Mouse (Mus musculus) embryo, embryonic 10.5 days (tissue): ENCODE results near the gene Adgrl1.

ENCODE experiments used
- DNase-seq: peaks from one replicate; pipeline ENCODE4 v3.0.0-alpha.2; 2015; ENCODE audit warnings: low spot score

The Adgrl1 gene

GRCm38 (mm10) chr8:83901566-83902485, 1.9 kb downstream of the Adgrl1 start:
- DNase-seq = peak; percentile 55

GRCm38 (mm10) chr8:83902961-83903666, 3.2 kb downstream of the Adgrl1 start:
- peak; percentile 78 for DNase-seq

GRCm38 (mm10) chr8:83908583-83908982, 8.7 kb downstream of the Adgrl1 start:
- DNase-seq = no peak

- no peak for DNase-seq
Observed at GRCm38 (mm10) chr8:83909311-83909710, 9.4 kb downstream of the Adgrl1 start.

- DNase-seq = no peak
Observed at GRCm38 (mm10) chr8:83911809-83912731, 12.2 kb downstream of the Adgrl1 start.

GRCm38 (mm10) chr8:83914232-83914631, 14.3 kb downstream of the Adgrl1 start:
- no peak for DNase-seq

- no peak for DNase-seq
Observed at GRCm38 (mm10) chr8:83914860-83915259, 15.0 kb downstream of the Adgrl1 start.

- no peak for DNase-seq
Observed at GRCm38 (mm10) chr8:83916015-83916414, 16.1 kb downstream of the Adgrl1 start.

- DNase-seq = no peak
Observed at GRCm38 (mm10) chr8:83917566-83917965, 17.7 kb downstream of the Adgrl1 start.

- DNase-seq = peak; percentile 91
Observed at GRCm38 (mm10) chr8:83921558-83921957, 21.7 kb downstream of the Adgrl1 start.

GRCm38 (mm10) chr8:83922727-83923126, 22.8 kb downstream of the Adgrl1 start:
- DNase-seq = no peak

GRCm38 (mm10) chr8:83924585-83924984, 24.7 kb downstream of the Adgrl1 start:
- DNase-seq = no peak

GRCm38 (mm10) chr8:83926266-83926665, 26.4 kb downstream of the Adgrl1 start:
- DNase-seq = no peak

- no peak for DNase-seq
Observed at GRCm38 (mm10) chr8:83934222-83934621, 34.3 kb downstream of the Adgrl1 start.

- no peak for DNase-seq
Observed at GRCm38 (mm10) chr8:83934994-83935393, 35.1 kb downstream of the Adgrl1 start.

GRCm38 (mm10) chr8:83935435-83935834, 35.5 kb downstream of the Adgrl1 start:
- DNase-seq = no peak

GRCm38 (mm10) chr8:83937645-83938044, 37.7 kb downstream of the Adgrl1 start:
- no peak for DNase-seq

- no peak for DNase-seq
Observed at GRCm38 (mm10) chr8:83938330-83938729, 38.4 kb downstream of the Adgrl1 start.

- DNase-seq = no peak
Observed at GRCm38 (mm10) chr8:83941066-83941677, 41.3 kb downstream of the Adgrl1 start.

GRCm38 (mm10) chr8:83942446-83942845, 42.5 kb downstream of the Adgrl1 start:
- DNase-seq = no peak

- DNase-seq = no peak
Observed at GRCm38 (mm10) chr8:83945540-83945939, 45.6 kb downstream of the Adgrl1 start.

- DNase-seq = no peak
Observed at GRCm38 (mm10) chr8:83954749-83955105, 54.8 kb downstream of the Adgrl1 start.
